Mouse (Mus musculus): ENCODE measurements at regions not wholly inside any gene's neighbourhood (a gene's known extent, or its start where the extent isn't known, plus 50 kb on each side); places are given as distances from the start of the nearest gene placed in this dataset.

DNA sequence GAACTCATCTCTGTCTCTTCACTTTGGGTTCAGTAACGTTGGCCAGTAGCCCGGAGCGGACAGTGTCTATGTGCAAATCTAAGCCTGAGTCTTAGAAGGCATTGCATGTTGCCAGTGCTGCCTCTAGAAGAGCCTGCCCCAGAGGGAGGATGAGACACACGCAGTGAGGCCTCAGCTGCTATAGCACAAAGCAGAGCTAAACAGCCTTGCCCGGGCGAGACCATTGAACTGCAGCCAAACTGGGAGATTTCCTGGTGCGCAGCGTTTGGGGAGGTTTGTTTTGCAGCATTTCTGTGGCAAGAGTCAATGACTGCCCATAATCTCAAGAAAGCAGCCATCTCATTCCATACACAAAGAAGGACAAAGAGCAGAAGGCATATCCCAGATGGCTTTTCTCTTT is 164.0 kb downstream of the 3100002H09Rik start:
- DNase-seq (ENCODE audit: low spot score in 2 of 2): no peak

GRCm38 (mm10) chr4:124443613-124444108 is 166.9 kb downstream of the 3100002H09Rik start:
- no peak for DNase-seq (ENCODE audit: low spot score in 2 of 2)

- DNase-seq (ENCODE audit: low spot score in 2 of 2): no peak
These were observed 167.5 kb downstream of the 3100002H09Rik start for GRCm38 (mm10) chr4:124443130-124443503.

- no peak for DNase-seq (ENCODE audit: low spot score in 2 of 2)
These were observed 168.0 kb downstream of the 3100002H09Rik start for GRCm38 (mm10) chr4:124442491-124443129.

- no peak for DNase-seq (ENCODE audit: low spot score in 2 of 2)
These were observed 168.7 kb downstream of the 3100002H09Rik start for GRCm38 (mm10) chr4:124441737-124442487.

DNA sequence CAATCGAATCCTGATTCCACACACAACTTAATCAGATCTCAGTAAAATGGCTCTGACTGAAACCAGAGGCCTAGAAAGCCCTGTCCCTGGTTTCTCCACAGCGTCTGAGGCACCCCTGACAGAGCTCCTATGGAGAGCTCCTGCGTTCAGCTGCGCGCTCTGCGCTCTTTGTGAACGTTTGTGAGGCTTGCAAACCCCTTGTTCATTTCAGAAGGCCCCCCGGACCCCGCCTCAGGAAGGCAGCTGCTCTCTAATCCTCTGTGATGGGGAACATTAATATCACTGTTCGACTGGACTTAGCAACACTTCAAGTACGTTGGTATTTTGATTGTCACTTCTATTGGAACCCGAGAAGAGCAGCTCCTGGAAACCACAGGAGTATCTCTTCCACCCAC is 175.6 kb downstream of the 3100002H09Rik start:
- no peak for DNase-seq (ENCODE audit: low spot score in 2 of 2)

DNA sequence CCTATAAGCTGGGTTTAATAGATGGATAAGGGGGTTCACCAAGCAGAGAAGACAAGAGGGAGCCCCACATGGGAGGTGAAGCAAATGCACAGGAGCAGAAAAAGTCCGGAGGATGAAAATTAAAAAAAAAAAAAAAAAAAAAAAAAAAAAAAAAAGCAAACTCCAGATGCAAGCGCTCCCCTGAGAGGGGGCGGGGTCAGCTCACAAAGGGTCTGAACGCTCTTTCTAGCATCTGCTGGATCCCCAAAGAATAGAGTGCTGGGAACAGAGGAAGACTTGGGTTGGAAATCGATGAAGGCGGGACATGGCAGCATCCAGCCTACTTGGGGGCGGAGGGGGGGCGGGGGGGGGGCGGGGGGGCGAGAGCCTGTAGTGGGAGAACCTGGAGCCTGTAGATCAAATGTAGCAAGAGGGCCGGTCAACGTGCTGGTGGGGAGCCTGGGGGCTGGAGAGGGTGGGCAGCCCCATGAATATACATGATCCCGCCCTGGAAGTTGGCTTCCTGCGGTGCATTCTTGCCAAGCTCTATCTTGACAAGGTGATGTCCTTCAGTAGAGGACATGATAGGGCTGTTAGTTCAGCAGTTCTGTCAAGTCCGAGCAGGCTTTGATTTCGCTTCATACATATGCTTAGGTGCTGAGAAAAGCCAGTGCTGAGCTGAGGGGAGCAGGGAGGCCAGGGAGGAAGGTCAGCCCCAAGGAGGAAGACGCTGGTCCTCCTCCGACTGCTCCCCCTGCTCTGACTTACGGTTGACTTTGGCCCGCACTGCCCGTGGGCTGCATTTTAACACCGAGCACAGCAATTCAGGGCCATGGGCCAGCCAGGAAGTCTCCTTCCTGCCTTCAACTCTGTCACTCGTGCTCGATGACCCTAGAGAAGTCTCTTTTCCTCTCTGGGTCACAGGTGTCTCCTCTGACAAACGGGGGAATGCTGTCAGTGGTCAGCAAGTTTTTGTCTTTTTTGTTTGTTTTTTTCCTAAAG is 176.3 kb downstream of the 3100002H09Rik start:
- DNase-seq (ENCODE audit: low spot score in 2 of 2): no peak

DNA sequence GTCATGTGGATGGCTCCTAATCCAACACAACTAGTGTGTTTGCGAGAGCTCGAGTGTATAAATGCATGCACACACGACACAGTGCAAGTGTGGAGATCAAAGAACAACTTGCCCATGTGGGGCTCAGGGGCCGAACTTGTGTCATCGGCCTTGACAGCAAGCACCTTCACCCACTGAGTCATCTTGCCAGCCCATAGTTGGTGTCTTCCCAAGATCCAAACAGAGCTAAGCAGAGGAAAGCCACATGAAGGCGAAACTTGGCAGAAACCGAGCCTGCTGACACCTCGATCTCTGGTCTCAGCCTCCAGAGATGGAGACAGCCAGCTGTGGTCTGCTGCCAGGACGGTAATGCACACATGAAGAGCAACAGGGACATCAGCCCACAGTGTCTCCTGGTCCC is 177.1 kb downstream of the 3100002H09Rik start:
- DNase-seq (ENCODE audit: low spot score in 2 of 2): no peak

- DNase-seq (ENCODE audit: low spot score in 2 of 2): no peak
These were observed 179.4 kb downstream of the 3100002H09Rik start for GRCm38 (mm10) chr4:124431193-124431592.

GRCm38 (mm10) chr4:124428844-124429243 is 181.8 kb downstream of the 3100002H09Rik start:
- no peak for DNase-seq (ENCODE audit: low spot score in 2 of 2)

- DNase-seq (ENCODE audit: low spot score in 2 of 2): no peak
These were observed 188.2 kb downstream of the 3100002H09Rik start for GRCm38 (mm10) chr4:124422406-124422805.

GRCm38 (mm10) chr4:124418431-124418830 is 192.2 kb downstream of the 3100002H09Rik start:
- no peak for DNase-seq (ENCODE audit: low spot score in 2 of 2)

GRCm38 (mm10) chr4:124417176-124417575 is 193.4 kb downstream of the 3100002H09Rik start:
- DNase-seq (ENCODE audit: low spot score in 2 of 2): no peak

DNA sequence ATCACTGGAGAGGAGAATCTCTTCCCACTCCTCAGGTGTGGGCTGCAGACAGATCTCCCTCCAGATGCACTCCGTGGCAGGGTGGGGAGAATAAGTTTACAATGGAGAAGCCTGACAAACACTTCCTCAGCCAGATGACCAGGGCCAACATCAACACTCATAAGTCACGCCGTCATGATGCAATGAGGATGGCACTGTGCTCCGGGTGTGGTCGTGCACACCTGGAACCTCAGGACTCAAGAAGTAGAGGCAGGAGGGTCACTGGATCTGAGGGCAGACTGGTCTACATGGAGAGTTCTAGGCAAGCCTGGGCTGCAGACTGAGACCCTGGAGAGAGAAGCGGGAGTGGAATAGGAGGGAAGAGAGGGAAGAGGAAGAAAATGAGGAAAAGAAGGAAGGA is 194.3 kb downstream of the 3100002H09Rik start:
- no peak for DNase-seq (ENCODE audit: low spot score in 2 of 2)

DNA sequence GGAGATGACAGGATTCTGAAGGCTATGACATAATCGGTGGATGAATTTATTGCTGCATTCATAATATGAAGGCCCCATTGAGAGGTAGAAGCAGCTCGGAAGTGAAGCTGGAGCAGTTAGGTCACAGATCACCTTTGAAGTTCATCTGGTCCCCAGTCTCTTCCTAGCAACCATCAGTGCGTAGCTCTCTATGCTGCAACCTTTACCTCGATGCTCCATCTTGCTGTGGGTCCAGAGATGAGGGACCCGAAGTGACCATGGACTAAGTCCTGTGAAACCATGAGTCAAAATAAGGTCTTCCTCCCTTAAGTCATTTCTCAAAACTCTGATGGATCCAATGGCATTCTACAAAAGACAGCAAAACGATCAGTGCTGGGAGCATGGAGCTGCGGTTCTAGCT is 196.2 kb downstream of the 3100002H09Rik start:
- DNase-seq (ENCODE audit: low spot score in 2 of 2): no peak

- DNase-seq (ENCODE audit: low spot score in 2 of 2): no peak
These were observed 201.3 kb downstream of the 3100002H09Rik start for GRCm38 (mm10) chr4:124409279-124409678.

- no peak for DNase-seq (ENCODE audit: low spot score in 2 of 2)
These were observed 208.5 kb downstream of the 3100002H09Rik start for GRCm38 (mm10) chr4:124402075-124402474.

- peak; percentile 75 to 77 for DNase-seq (ENCODE audit: low spot score in 2 of 2)
These were observed 209.9 kb downstream of the 3100002H09Rik start for GRCm38 (mm10) chr4:124400741-124401140.

DNA sequence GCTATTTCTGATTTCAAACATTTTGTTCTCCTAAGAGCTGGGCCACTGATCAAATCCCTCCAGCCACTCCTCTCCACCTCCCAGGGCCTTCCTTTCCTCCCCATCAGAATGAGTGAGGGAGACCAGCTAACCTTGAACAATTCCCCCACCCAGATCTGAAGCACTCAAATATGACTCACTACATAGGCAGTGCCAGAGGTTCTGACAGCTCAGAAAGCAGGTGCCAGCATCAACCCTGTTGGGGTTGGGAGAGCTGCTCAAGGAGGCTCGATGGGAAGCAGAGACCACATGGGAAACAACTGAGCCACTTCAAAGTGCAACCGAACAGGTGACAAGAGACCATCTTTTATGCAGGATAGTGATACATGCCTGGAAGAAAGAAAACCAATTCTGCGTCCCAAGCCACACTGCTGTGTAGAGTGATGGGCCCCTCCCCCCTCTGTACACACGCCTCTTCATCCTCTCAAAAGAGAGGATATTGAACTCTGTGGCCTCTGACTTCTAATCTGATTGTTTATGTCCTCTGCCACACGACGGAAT is 210.4 kb downstream of the 3100002H09Rik start:
- no peak for DNase-seq (ENCODE audit: low spot score in 2 of 2)

GRCm38 (mm10) chr4:124398354-124398753 is 212.2 kb downstream of the 3100002H09Rik start:
- peak in 1 of 2 experiments; percentile 78 for DNase-seq (ENCODE audit: low spot score in 2 of 2)

GRCm38 (mm10) chr4:124396566-124397283 is 213.9 kb downstream of the 3100002H09Rik start:
- peak; percentile 44 to 46 for DNase-seq (ENCODE audit: low spot score in 2 of 2)

Data from left cerebral cortex, adult 9 months (tissue).